Mouse (Mus musculus): ENCODE data around the gene Fam20b.

Fam20b gene

DNA sequence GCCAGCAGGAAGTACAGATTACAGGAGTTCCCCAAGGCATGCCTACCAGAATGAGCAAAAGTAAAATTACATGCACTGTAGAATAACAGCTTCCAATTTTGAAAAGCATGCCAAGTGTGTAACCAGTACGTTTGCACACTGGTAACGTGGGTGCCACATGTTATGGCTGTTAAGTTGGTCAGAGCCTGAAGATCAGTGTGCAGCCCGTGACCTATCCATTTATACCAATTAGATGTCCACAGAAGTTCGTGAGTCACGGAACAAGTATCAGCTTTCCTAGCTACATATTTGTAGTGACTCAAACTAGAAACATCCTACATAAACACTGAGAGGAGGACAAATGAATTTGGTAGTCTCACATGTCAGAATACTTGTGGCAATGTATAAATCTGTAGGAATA, 79.4 kb downstream of the Fam20b start:
- no peak for DNase-seq (ENCODE audit: extremely low spot score)

DNA sequence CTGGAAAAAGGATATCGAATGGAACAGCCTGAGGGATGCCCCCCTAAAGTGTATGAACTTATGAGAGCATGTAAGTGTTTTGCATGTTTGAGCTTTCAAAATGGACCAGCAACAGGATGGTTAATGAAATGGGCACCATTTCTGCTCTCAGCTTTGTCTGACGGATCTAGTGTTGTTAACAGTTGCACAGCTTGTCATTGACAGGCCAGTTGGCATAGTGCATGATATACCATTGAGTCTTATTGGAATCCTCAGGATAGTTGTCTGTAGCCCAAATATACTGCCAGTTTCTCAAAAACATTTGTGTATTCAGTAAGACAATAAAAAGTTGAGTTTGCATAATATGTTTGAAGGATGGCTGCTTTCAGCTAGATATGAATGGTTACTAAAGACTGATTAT, 83.7 kb downstream of the Fam20b start:
- DNase-seq (ENCODE audit: extremely low spot score), result no peak

DNA sequence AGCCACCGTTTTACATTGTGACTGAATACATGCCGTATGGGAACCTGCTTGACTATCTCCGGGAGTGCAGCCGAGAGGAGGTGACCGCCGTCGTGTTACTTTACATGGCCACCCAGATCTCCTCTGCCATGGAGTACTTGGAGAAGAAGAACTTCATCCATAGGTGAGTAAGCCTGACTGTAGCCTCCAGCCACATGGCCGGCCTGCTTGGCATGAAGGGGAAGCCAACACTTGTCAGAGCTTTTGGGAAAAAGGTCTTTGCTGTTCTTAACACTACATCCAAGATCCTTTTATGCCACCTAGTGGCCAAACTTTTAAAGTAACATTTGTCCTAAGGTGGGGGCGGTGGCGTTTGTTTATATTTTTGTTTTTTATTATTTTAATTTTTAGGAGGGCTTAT, 85.8 kb downstream of the Fam20b start:
- peak; percentile 44 for DNase-seq (ENCODE audit: extremely low spot score)

DNA sequence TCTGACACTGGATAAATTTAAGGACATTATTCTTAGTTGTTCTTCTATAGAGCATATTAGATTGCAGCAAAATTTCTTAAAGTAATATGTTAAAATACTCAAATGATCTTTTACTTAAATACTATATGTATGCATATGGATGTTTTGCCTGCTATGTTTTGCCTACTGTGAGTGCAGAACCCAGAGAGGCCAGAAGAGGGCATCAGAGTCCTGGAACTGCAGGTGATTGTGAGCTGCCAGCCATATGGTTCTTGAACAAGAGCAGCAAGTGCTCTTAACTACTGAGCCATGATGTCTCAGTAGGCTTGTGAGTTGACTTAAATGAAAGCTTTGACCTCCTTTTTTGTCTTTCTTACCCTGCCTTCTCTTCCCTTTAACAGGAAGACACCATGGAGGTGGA, 87.9 kb downstream of the Fam20b start:
- DNase-seq (ENCODE audit: extremely low spot score), result no peak

DNA sequence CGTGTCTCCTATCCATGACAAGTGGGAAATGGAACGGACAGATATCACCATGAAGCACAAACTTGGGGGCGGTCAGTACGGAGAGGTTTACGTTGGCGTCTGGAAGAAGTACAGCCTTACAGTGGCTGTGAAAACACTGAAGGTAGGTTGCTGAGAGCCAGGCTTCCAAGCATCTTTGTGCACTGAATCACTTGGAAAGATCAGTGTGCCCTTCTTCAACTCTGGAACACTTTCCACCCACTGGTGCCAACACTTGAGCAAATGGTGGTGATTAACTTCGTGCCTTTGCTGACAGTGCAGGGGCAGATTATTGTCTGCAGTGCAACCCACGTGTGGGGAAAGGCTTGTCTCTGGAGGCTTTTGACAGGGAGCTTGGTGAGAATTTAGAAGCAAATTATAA, 88.9 kb downstream of the Fam20b start:
- DNase-seq (ENCODE audit: extremely low spot score), result no peak

Measured in embryo, embryonic 9.5 days (tissue).